ENCODE assay signal across 8 mouse cellular contexts in the genomic region with DNA sequence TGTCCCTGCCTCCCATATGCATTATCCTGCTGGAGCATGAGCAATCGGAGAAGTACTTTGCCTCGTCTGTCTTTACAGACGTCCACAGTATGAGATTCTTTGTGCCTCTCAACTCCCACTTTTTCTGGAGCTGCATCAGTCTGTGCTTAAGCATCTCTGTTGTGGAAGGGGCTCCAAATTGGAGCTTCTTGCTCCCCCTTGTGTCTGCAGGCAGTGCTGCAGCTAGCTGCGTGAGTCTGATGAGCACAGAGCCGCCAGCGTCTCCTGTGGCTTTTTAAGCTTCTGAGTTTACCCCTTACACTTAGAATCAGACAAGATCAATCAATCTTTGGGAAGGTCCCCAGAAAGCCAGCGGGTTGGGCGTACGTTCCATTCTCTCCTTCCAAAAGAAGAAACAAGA. TPM values are rescaled to one million over a fixed set of nuclear protein-coding genes. Genes with fewer than 3 reads are reported as not detected.
DNase-seq lines count a peak whose midpoint lies in the region; TF ChIP-seq lines count a peak whose summit lies in the region.

No protein-coding gene starts in this region.

- H3K4me1 ChIP-seq in embryonic fibroblast, embryonic 13.5 days (ENCODE audit: control insufficient read depth, insufficient read depth, low read length), result no peaks in the 10 kb centered on the region
- 0 out of 2 replicates have a peak, but pooled peaks cover 2% of the 10 kb centered on the region for H3K4me1 ChIP-seq in lung, adult 2 months (ENCODE audit: control insufficient read depth, insufficient read depth, low read length)

- H3K4me3 ChIP-seq in embryonic fibroblast, embryonic 13.5 days (ENCODE audit: insufficient read depth, low read length), result no peak overlapping the region
- H3K4me3 ChIP-seq in lung, adult 2 months (replicated peaks; ENCODE audit: extremely low read depth, low read depth, low read length), result no peak overlapping the region

- TF ChIP-seq POLR2A in embryonic fibroblast, embryonic 13.5 days (IDR thresholded peaks at IDR 0.05; ENCODE audit: low read depth, low read length), result no peak
- TF ChIP-seq POLR2A in lung, adult 2 months (IDR thresholded peaks at IDR 0.05; ENCODE audit: borderline replicate concordance, extremely low read depth, low read depth, low read length), result no peak

- 23% methylated on average over 9 of the region's 9 CpGs for WGBS in lung, adult 2 months

- peak; percentile 49 to 77 for DNase-seq in adrenal gland, adult (ENCODE audit: inconsistent age in 2 of 2, low spot score in 1 of 2)
- DNase-seq in adrenal gland, adult 8-10 months, result no peak
- peak; percentile 26 for DNase-seq in urinary bladder, adult 2 months (ENCODE audit: low spot score)
- DNase-seq in urinary bladder, postnatal 4 days (ENCODE audit: low spot score in 2 of 2), result no peak
- peak; percentile 82 for DNase-seq in kidney, postnatal 4 days
- peak; percentile 63 for DNase-seq in lung, adult 2 months
- peak; percentile 38 for DNase-seq in right cerebral cortex, postnatal 25 days

- TF ChIP-seq CTCF in embryonic fibroblast, embryonic 13.5 days (IDR thresholded peaks at IDR 0.05; ENCODE audit: borderline replicate concordance, insufficient read depth, low read length), result peak; percentile 80; the same call in 1 of the 2 replicates
- TF ChIP-seq CTCF in lung, adult 2 months (IDR thresholded peaks at IDR 0.05; ENCODE audit: insufficient read depth, low read length), result peak; percentile 82

- no peak overlapping the region for H3K27ac ChIP-seq in embryonic fibroblast, embryonic 13.5 days (ENCODE audit: insufficient read depth, low read length)

RNA-seq across cellular contexts. Expression of gene Hormad2, which starts 10.2 kb away (rescaled TPM):
- total RNA-seq in adrenal gland, adult 8-10 months (2022), result 1 to 10 TPM in 2 of 4 experiments, under 1 TPM in 1, not detected in 1; 0.62 to 1.9 (median 1.5) TPM
- 0.04 and 0.07 TPM in 2 replicates for polyA plus RNA-seq in urinary bladder, adult 2 months (2012; rRNA removed)
- not detected in 2 replicates for polyA plus RNA-seq in embryonic fibroblast, embryonic 13.5 days (2011; ENCODE audit: insufficient read length, low read depth, missing spikeins)
- 0.06 TPM in 1 of 2 replicates, not detected in the other for polyA plus RNA-seq in lung, adult 2 months (2012; rRNA removed)

Comparison
In these comparisons a context has a peak if more than half of its experiments do, and no peak if none do; other contexts are left out.
1. DNase-seq: peak in adrenal gland, adult (2 of 2), urinary bladder, adult 2 months (single experiment), kidney, postnatal 4 days (2 of 2), lung, adult 2 months (single experiment) and right cerebral cortex, postnatal 25 days (single experiment); none in adrenal gland, adult 8-10 months (single experiment) and urinary bladder, postnatal 4 days (0 of 2).